Mouse (Mus musculus) 3T3-L1 (cell line): ENCODE measurements around the gene Lamtor2.

Experiments used
- DNase-seq: peaks from one replicate; pipeline ENCODE4 v3.0.0-alpha.2; 2015; ENCODE audit warnings: low read depth, low spot score

The Lamtor2 gene

DNA sequence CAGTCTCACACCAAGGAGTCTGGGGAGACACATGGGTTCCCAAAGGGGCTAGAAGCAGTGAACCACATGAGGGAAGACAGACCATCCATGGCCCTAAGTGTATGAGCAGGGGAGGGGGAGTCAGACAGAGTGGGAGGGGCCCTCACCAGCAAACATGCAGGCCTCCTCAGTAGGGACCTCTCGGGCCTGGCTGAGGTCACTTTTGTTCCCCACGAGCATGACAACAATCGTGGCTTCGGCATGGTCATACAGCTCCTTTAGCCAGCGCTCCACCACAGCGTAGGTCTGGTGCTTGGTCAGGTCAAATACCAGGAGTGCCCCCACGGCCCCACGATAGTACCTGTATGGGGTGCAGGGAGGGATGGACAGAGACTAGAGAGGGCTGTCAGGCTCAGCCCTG lies 9.7 kb downstream of the Lamtor2 start:
- no peak for DNase-seq

DNA sequence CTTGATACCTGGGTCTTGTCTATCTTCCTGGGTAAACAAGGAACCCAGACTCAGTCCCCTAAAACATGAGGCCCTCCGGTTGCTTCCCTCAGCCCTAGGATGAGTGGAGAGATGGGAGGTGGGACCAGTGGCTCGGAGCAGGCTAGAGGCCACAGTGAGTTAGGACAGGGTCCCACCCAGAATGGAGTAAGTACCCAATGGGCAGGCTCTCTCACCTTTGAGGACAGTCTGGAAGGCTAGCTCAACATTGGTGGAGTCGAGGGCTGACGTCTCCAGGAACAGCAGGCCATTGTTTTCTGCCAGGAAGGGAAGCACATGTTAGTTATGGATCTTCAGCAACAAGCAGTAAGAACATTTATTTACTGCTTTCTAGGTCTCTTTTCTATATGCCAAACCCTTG lies 10.4 kb downstream of the Lamtor2 start:
- DNase-seq, result no peak

DNA sequence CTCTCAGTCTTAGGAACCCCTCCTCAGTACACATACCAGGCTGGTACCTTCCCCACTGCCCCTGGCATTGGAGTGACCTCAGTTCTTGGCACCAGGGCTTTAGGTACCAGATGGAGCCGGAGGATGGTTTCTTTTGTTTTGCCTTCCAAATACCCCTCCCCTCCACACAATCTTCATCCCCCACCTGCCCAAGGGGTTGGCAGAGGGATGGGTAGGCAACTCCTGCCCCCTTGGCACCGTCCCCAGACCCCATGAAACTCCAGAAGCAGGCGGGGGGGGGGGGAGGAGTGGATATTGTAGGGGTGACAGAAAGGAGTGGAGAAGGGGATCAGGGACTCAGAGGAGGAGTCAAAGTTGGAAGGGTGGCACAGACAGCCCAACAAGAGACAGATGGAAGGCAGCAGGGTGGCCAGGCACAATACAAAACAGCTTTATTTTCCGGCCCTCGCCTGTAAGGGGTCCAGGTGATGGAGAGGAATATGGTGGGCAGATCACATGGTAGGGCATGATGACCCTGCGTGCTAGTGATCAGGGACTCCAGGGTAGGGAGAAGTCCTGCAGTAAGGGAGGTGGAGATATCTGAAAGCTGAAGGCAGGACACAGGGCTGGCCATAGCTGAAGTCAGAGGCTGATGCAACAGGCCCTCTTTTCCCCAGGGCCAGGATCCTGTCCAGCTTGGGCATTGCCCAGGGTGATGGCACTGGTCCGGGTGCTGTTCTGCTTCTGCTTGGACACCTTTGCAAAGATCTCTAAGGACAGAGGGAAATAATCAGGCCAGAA lies 11.1 kb downstream of the Lamtor2 start:
- no peak for DNase-seq

DNA sequence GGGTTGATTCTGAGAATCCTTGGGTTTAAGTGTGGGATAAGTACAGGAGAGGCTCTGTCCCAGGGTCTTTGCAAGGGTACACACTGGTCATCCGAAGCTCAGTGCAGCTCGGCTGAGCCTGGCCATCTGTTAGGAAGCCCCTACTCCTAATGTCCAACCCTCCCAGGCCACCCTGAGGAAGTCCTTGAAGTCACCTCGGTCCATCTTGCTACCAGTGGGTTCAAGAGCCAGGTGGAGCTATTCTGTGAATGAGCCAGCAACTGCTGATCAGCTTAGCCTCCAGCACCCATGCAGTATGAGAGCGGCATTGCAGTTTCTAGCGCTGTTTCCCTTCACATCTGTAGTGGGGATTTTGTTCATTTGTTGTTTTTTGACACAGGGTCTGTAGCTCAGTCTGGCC lies 12.8 kb downstream of the Lamtor2 start:
- no peak for DNase-seq

DNA sequence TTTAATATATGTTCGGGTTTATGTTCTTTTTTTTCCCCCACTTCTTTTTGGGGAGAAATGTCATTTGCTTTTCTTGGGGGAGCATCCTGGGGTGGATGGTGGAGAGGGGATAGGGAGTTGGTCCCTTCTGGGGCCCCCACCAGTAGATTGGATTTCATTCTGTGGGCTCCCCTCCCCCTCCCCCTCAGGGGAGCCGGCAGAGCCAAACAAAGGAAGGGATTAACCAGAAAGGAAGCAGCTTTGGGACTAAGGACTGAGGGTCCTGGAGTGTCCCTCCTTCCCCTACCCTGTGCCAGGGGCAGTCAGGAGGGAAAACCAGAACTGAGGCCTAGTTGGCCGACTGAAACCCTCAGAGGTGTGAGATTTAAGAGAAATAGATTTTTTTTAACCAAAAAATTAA lies 13.5 kb downstream of the Lamtor2 start:
- DNase-seq, result no peak

DNA sequence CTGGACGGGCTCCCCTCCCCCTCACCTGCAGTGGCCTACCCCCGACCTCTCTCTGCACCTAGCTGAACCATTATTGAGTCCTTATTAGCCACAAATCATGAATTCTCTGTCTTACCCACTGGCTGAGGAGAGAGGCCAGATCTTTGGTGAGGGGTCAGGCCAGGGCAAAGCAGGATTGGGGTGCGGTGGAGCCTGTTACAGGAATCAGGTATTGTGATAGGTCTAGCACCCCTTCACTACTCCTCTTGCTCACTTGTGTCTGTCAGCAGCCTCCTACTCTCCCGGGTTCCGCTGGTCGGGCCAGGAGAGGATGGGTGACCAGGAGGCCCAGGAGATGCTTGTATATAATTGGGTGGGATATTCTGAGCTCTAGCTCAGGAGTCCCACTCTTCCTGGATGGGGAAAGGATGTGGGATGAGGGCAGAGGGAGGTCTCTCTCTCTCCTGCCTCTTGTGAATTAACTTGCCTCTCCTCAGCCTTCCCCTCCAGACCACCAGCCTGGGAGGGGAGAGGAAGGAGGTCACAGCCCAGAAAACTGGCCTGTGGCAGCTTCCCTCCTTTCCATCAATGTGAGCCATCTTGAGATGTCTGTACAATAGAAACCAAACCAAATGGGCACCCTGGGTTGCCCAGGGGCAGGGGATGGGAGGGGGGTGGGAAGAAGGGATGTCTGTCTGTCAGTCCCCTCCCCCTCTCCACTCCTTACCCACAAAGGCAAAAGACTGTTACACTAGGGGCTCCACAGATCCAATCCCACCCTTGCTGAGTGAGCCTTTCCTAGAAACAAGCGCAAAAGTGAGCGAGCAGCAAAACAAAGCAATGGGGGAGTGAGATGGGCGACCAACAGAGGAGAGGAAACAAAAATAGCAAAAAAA lies 14.4 kb downstream of the Lamtor2 start:
- no peak for DNase-seq

DNA sequence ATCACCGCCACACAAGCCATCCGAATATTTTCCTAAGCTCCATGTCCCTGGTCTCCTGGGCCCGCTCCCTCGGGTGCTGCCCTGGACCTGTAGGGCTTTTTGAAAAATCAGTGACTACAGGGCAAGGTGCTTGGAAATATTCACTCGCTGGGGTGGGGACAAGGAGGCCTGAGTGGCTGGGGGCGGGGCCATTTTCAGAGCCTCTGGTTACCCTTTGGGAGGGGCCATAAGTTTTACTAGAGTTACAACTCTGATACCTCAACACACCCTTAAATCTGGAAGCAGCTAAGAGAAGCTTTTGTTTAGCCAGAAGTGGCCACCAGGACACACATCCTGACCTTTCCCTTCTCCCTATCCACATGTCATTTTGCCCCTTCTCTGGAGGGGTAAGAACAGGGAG lies 15.7 kb downstream of the Lamtor2 start:
- DNase-seq, result no peak

DNA sequence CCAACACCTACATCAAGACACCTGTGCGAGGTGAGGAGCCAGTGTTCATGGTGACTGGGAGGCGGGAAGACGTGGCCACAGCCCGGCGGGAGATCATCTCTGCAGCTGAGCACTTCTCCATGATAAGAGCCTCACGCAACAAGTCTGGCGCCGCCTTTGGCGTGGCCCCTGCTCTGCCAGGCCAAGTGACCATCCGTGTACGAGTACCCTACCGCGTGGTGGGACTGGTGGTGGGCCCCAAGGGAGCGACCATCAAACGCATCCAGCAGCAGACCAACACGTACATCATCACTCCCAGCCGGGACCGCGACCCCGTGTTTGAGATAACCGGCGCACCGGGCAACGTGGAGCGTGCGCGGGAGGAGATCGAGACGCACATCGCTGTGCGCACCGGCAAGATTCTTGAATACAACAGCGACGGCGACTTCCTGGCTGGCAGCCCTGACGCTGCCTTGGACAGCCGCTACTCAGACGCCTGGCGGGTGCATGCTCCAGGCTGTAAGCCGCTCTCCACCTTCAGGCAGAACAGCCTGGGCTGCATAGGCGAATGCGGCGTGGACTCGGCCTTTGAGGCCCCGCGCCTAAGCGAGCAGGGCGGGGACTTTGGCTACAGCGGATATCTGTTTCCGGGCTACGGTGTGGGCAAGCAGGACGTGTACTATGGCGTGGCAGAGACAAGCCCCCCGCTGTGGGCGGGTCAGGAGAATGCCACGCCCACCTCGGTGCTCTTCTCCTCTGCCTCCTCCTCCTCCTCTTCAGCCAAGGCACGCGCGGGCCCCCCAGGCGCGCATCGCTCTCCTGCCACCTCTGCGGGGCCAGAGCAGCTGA lies 16.6 kb downstream of the Lamtor2 start:
- DNase-seq, result no peak

DNA sequence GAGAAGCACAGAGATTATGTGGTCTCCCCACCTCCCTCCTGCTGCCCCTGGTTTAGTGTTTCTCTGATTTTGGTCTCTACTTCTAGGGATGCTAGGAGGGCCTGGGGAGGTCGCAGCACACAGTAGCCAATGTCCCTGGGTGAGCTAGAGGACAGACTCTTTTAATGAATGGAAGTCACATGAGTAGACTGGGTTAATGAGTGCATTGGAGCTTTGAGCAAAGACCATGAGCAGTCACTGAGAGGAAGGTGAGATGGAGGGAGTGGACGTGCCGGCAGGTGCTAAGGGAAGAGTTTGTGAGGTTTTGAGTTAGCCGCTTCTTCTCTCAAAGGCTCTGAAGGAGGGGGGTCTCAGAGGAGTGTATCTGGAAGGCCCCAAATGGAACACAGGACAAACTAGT lies 17.3 kb downstream of the Lamtor2 start:
- no peak for DNase-seq

DNA sequence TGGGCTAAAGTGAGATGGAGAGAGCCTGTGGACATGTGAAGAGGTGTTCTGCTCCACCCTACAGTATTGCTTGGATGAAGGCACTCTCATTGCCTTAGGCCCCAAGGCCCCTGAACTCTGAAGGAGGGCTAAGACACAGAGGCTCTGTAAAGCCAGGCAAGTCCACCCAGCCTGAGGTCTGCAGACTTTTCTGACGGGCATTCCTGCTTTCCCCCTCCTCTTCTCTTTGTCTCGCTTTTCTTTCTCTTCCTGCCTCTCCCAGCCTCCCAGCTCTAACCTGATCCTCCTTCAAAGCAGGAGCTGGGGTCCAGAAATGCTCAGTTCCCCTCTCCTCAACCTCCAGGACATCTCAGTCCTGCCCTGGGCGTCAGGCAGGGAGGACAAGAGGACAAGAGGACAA lies 17.9 kb downstream of the Lamtor2 start:
- DNase-seq, result no peak

DNA sequence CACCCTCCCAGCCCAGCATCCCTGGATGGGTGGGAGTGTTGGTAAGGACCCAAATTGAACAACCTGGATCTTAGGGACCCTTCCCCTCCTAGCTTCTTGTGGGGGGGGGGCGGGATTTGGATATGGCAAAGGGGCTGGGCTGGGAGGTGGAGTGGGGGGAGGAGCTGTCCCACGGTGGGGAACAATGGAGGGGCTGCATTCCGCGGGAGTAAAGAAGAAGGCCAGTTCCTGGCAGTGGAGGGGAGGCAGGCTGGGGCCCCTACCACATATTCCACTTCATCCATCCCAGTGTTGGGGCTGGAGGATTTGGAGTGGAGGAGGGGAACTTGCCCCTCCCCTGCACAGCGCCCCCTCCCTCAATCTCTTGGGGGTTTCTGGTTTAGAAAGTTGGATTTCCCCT lies 19.2 kb downstream of the Lamtor2 start:
- DNase-seq, result no peak

DNA sequence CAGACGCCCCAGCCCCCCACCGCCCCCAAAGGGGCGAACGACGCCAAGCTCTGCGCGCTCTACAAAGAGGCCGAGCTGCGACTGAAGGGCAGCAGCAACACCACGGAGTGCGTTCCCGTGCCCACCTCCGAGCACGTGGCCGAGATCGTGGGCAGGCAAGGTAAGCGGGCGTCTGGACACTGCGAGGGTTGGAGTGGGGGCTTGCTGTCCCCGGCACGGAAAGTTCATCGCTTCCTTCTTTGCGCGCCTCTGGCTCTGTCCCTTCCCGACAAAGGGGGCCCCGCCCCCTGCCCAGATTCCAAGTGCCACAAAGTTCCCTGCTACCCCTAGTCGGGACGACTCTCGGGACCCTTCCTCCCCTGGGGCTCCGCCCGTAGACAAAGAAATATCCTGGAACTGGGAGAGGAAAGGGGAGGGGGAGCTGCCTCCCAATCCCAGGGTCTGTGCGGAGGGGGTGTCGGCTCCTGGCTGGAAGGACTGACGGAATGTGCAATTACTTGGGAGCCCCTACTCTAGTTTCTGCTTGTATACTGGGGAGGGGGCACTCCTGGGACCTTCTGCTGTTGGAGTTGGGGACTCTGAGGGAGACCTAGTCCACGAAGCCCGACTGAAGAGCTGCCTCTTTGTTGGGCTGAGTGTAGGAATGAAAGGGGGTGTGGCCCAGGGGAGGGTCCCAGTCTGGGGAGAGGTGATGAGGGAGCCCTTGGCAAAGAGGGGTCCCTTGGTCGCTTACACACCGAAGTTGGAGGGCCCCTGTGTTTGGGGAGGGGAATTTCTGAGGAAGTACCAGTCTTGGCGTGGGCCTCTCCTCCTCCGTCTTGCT lies 20.0 kb downstream of the Lamtor2 start:
- peak; percentile 24 for DNase-seq

DNA sequence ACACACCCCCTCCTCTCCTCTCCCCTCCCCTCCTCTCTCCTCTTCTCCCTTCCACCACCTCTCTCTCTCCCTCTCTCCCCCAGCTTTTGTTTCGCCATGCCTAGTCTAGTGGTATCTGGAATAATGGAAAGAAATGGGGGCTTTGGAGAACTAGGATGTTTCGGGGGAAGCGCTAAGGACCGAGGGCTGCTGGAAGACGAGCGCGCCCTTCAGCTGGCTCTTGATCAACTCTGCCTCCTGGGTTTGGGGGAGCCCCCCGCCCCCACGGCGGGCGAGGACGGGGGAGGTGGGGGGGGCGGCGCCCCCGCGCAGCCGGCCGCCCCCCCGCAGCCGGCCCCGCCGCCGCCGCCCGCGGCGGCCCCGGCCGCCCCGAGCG lies 20.6 kb downstream of the Lamtor2 start, which contains the start of gene Mex3a:
Mex3a (plus strand) TSS at position 97 of the 376 bp plus-strand sequence.
- DNase-seq, result no peak

DNA sequence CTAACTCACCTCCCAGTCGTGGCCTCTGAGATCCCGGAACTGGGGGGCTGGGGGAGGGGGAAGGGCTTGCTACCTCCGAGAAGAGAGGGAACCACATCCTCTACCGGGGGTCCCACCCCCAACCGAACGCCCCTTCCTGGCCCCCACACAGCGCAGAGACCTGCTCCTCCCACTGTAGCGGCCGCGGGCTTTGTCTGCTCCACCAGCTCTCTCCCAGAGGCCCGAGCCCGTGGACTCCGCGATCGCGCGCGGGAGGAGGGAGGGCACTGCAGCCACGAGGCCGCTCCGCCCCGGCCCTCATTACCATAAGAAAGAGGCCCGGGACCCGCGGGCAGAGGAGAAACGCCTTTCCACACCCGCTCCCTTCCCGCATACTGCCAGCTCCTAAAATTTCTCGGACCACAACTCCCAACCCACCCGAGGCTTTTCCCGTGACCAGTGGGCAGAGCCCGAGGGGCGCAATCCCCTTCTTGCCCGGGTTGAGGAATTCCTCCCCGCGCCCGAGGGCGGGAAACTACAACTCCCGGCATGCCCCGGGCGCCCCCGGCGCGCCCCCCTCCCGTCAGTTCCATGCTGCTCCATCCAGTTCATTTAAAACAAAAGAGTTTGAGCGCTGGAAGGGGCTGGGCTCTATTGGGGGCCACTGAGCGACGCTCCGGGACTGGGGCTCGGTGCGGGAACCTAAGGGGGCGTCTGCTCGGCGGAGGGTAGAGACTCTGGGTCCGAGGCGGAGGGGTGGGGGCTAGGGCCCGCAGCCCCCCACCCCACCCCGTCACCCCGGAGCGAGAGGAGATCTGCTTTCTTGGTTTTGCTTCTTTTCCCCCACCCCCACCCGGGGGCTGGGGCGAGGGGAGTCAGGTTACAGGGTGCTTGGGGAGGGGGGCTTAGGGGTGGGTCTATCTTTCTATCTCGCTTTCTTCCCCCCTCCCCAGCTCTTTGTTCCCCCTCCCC lies 21.3 kb downstream of the Lamtor2 start:
- peak; percentile 74 for DNase-seq

DNA sequence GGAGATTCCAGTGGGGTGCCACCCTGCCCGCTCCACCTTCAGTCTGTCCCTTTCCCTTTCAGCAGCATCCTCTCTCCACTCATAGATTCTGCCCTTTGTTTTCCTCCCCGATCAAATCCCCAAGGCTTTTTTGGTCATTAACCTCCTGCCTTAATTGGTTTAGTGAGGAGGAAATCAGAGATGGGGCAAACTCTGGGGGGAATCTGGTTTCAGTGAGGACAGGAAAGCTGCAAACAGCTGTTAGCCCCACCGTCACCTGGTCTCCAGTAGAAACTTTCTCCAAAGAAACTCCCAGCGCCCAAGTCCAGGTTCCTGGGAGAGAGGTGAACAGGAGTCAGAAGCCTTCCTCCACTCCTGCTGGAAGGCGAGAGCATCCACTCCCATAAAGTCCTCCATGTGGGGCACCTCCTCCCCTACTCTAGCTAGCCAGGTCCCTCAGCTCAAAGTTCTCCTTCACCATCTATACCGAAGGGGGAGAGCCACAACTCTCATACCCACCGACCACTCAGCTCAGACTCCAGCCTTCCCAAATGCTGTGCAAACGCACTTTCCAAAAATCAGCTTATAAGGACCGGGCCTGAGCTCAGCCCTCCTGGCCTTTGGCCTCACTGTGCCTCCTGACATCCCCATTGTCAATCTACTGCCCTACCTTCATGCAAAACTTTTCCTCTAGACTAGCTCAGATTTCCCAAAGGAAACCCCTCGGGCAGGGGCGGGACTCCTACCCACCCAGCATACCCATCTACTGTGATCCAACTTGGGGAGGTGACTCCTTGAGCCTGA lies 22.6 kb downstream of the Lamtor2 start:
- DNase-seq, result peak; percentile 44

DNA sequence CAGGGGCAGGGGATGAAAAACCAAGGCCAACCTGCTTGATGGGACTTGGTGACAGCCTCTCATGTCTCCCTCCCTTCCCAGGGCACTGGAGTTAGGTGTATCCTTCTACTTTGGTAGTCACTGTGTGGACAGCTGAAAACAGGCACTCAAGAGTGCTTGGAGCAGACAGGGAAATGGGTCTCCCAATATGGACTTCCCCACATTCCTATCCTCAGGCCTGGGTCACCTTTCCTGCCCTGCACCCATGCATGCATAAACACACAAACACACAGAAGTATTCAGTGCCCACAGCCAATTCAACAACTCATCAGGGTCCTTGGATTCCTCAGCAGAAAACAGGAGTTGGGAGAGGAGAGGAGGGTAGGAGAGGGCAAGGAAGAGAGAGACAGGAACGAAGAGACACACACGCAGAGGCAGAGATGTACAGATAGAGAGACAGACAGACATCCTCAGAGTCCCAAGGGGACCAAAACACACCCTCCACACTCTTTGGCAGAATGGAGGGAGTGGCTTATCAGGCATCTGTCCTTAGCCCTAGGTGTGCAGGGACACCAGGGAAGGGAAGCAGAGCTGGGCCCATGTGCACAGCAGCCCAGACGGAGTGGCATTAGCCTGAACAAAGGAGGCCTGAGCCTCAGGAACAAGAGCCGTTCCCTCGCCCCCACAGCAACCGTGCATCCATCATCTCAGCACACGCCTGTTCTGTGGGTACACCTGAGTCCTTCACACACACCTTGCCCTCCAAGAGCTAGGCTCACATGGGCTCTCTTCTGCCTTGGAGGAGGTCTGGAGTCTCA lies 23.5 kb downstream of the Lamtor2 start:
- DNase-seq, result no peak

DNA sequence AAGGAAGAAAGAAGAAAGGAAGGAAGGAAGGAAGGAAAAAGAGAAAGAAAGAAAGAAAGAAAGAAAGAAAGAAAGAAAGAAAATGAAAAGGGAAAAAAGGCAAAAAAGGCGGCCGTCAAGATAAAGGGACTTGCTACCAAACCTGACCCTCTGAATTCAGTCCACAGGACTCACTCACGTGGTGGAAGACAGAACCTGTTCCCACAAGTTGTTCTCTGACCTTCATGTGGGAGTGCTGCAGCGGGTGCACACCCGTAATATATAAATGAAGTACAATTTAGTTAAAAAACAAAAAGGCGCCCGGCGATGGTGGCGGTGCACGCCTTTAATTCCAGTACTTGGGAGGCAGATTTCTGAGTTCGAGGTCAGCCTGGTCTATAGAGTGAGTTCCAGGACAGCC lies 24.2 kb downstream of the Lamtor2 start:
- no peak for DNase-seq

DNA sequence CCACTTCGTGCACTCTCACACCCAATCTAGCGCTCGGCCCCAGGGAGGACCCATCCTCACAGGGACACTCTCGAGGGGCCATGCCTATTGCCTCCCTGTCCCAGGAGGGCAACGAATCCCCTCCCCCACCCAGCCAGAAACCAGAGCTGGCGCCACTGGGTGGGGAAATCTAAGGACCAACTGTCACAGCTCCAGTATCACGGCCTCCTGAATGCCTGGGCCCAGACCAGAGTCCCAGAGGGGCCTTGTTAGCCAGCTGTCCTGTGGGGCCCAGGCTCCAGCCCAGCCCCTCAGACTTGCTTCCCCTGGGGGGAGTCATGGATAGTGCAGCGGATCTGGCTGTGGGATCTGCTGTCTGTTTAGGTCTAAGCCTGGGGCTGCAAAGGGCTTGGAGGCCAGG lies 25.3 kb downstream of the Lamtor2 start:
- DNase-seq, result no peak
